Mouse (Mus musculus) hindbrain, embryonic 12.5 days (tissue): Measurements from ENCODE around the gene Ankrd27. TPM values are rescaled to one million over a fixed set of nuclear protein-coding genes. Genes with fewer than 3 reads are reported as not detected.
A peak's percentile ranks its signal among the peaks of the same experiment; 100 is the strongest.

Experiments used
- ATAC-seq: fragments of 200-750 bp; cut with Nextera tagmentation; 2 replicates; pipeline ENCODE4 v1.8.0; 2017; ENCODE audit warnings: moderate TSS enrichment; ENCODE audit not compliant: low FRiP score
- H3K27ac ChIP-seq: fragments of 300-500 bp; sonication (generic); 2 replicates; pipeline ENCODE4 v1.5.1; 2016; ENCODE audit warnings: mild to moderate bottlenecking
- H3K27me3 ChIP-seq: fragments of 300-500 bp; sonication (generic); 2 replicates; pipeline ENCODE4 v1.6.1; 2016; ENCODE audit warnings: mild to moderate bottlenecking
- H3K36me3 ChIP-seq: fragments of 300-500 bp; sonication (generic); 2 replicates; pipeline ENCODE4 v1.6.1; 2016; ENCODE audit warnings: mild to moderate bottlenecking
- H3K4me1 ChIP-seq: fragments of 300-500 bp; sonication (generic); 2 replicates; pipeline ENCODE4 v1.6.1; 2016
- H3K4me2 ChIP-seq: fragments of 300-500 bp; sonication (generic); replicated peaks from 2 replicates; pipeline ENCODE4 v1.6.1; 2016; ENCODE audit warnings: mild to moderate bottlenecking
- H3K4me3 ChIP-seq: fragments of 300-500 bp; sonication (generic); 2 replicates; pipeline ENCODE4 v1.5.1; 2016; ENCODE audit warnings: mild to moderate bottlenecking
- H3K9ac ChIP-seq: fragments of 300-500 bp; sonication (generic); 2 replicates; pipeline ENCODE4 v1.6.1; 2016; ENCODE audit warnings: mild to moderate bottlenecking, moderate library complexity
- H3K9me3 ChIP-seq: fragments of 300-500 bp; sonication (generic); replicated peaks from 2 replicates; pipeline ENCODE4 v1.6.1; 2016; ENCODE audit warnings: mild to moderate bottlenecking
- WGBS: fragments of 180-500 bp; shearing (Covaris S2); methylation state at CpG from one replicate; pipeline ENCODE4 v1.1.7; 2016; 5-methylcytosine and 5-hydroxymethylcytosine counted together
- polyA plus RNA-seq: library from polyadenylated mRNA; unstranded; fragments of >200 nt; fragmentation: Nextera tagmentation; extraction: Ambion mirVana; gene quantifications from 2 replicates; pipeline ENCODE4 v1.2.1, GENCODE M21; 2016

Gene Ankrd27
- polyA plus RNA-seq, 1 experiment from 2014 or later: 30.3 TPM

DNA sequence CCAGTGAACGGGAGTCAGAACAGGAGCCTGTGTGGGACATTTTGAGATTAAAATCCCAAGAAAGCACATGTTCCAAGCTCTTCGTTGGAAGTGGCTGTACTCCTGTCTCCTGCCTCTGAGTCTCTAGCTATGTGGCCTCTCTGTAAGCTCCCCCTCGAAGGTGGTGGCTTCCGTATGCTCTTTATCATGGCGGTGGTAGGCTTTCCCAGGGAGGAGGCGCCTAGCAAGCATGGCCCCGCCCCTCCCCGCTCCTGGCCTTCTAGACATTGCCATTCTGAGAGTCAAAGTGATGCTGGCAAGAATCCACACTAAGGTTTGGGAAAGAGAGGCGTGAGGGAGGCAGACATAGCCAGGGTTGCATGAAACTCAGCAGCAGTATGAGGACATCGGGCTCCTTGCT is 36.6 kb downstream of the Ankrd27 start:
- no peak for ATAC-seq
- WGBS: 89% methylated on average over 10 of the region's 10 CpGs
- no peaks in the 10 kb centered on the region for H3K27me3 ChIP-seq
- H3K4me1 ChIP-seq: 0 out of 2 replicates have a peak, but pooled peaks cover 4% of the 10 kb centered on the region
- peaks cover 73% of the 10 kb centered on the region for H3K36me3 ChIP-seq
- H3K9me3 ChIP-seq: no peaks in the 10 kb centered on the region
- H3K4me3 ChIP-seq: no peak overlapping the region
- H3K4me2 ChIP-seq: no peak overlapping the region
- H3K9ac ChIP-seq: no peak overlapping the region
- H3K27ac ChIP-seq: no peak overlapping the region

- no peak overlapping the region for H3K27ac ChIP-seq
- H3K36me3 ChIP-seq: peaks cover 77% of the 10 kb centered on the region
- 97% methylated on average over 5 of the region's 5 CpGs for WGBS
Observed at GRCm38 (mm10) chr7:35626038-35626437, 40.0 kb downstream of the Ankrd27 start.

DNA sequence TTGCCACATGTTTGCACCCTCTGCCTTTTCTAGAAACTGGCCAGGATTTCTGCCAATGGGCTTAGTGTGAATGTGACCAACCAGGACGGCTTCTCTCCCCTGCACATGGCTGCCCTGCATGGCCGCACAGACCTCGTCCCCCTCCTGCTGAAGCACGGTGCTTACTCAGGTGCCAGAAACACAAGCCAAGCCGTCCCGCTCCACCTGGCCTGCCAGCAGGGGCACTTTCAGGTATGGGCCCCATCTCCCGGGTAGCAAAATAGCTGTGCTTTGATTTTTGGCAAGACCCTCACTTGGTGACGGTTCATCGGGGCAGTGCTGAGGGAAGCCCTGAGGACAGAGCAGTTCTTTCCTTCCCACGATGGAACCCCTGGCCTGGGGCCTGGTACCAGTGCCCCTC is 41.3 kb downstream of the Ankrd27 start:
- no peak for ATAC-seq
- no peak overlapping the region for H3K4me3 ChIP-seq
- no peak overlapping the region for H3K9ac ChIP-seq
- H3K27me3 ChIP-seq: no peaks in the 10 kb centered on the region
- H3K9me3 ChIP-seq: no peaks in the 10 kb centered on the region
- H3K27ac ChIP-seq: no peak overlapping the region
- peaks cover 74% of the 10 kb centered on the region for H3K36me3 ChIP-seq
- no peak overlapping the region for H3K4me2 ChIP-seq
- 0 out of 2 replicates have a peak, but pooled peaks cover 2% of the 10 kb centered on the region for H3K4me1 ChIP-seq
- WGBS: 89% methylated on average over 10 of the region's 10 CpGs

More at GRCm38 (mm10) chr7:35626038-35626437, 40.0 kb downstream of the Ankrd27 start:
- Histone ChIP-seq H3K9ac (no peak overlapping the region), H3K9me3 (no peaks in the 10 kb centered on the region), H3K27me3 (no peaks in the 10 kb centered on the region), H3K4me2 (no peak overlapping the region), H3K4me3 (no peak overlapping the region), H3K4me1 (0 out of 2 replicates have a peak, but pooled peaks cover 2% of the 10 kb centered on the region)
- no peak for ATAC-seq

DNA sequence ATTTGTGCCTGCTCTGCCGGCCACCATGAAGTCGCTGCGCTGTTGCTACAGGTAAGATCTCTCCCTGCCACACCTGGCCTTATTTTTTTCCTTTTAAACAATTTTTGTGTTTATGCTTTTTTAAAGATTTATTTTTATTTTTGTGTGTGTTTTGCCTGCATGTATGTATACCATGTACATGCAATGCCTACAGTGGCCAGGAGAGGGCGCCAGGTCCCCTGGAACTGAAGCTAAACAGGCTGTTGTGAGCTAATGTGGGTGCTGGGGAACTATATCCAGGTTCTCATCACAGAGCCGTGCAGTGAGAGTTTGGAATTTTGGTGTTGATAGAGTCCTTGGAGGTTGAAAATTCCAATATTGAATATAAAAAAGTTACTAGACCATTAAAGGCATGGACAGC is 42.5 kb downstream of the Ankrd27 start:
- WGBS: 75% methylated on average over 5 of the region's 5 CpGs
- Histone ChIP-seq H3K9me3 (no peaks in the 10 kb centered on the region), H3K27ac (no peak overlapping the region), H3K4me3 (no peak overlapping the region), H3K27me3 (no peaks in the 10 kb centered on the region), H3K9ac (no peak overlapping the region), H3K4me1 (0 out of 2 replicates have a peak, but pooled peaks cover 2% of the 10 kb centered on the region), H3K36me3 (peaks cover 69% of the 10 kb centered on the region), H3K4me2 (no peak overlapping the region)
- no peak for ATAC-seq

DNA sequence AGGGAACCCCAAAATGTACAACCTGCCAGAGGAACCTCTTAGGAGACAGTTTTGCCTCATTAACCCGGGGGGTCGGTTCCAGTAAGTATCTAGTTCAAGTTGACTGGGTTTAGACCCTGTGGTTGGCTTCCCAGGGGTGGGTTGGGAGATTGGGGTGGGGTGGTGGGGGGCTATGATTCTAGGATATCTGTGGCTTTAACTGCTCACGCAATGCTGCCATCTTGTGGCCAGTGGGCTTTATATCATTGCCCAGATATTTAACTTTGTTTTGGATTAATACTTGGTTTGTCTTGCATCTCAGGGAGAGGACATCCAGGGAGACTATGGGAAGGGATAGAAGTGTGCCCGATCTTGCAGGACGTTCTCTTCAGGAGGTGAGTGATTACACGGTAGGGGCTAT is 50.2 kb downstream of the Ankrd27 start:
- no peak overlapping the region for H3K27ac ChIP-seq
- WGBS: 65% methylated on average over 6 of the region's 6 CpGs
- no peak overlapping the region for H3K9ac ChIP-seq
- no peak overlapping the region for H3K4me3 ChIP-seq
- no peaks in the 10 kb centered on the region for H3K4me1 ChIP-seq
- no peak for ATAC-seq
- no peak overlapping the region for H3K4me2 ChIP-seq
- no peaks in the 10 kb centered on the region for H3K9me3 ChIP-seq
- no peaks in the 10 kb centered on the region for H3K27me3 ChIP-seq
- H3K36me3 ChIP-seq: peaks cover 53% of the 10 kb centered on the region

GRCm38 (mm10) chr7:35636874-35637273 is 50.8 kb downstream of the Ankrd27 start:
- no peak overlapping the region for H3K4me2 ChIP-seq
- H3K9ac ChIP-seq: no peak overlapping the region
- H3K27me3 ChIP-seq: no peaks in the 10 kb centered on the region
- no peak overlapping the region for H3K27ac ChIP-seq
- no peaks in the 10 kb centered on the region for H3K4me1 ChIP-seq
- WGBS: 94% methylated on average over 9 of the region's 9 CpGs
- no peaks in the 10 kb centered on the region for H3K9me3 ChIP-seq
- H3K4me3 ChIP-seq: no peak overlapping the region
- no peak for ATAC-seq
- peaks cover 53% of the 10 kb centered on the region for H3K36me3 ChIP-seq

GRCm38 (mm10) chr7:35640072-35640471 is 54.0 kb downstream of the Ankrd27 start:
- H3K4me2 ChIP-seq: no peak overlapping the region
- H3K27me3 ChIP-seq: no peaks in the 10 kb centered on the region
- H3K9me3 ChIP-seq: no peaks in the 10 kb centered on the region
- no peak overlapping the region for H3K9ac ChIP-seq
- no peak overlapping the region for H3K4me3 ChIP-seq
- H3K27ac ChIP-seq: no peak overlapping the region
- no peaks in the 10 kb centered on the region for H3K4me1 ChIP-seq
- peaks cover 67% of the 10 kb centered on the region for H3K36me3 ChIP-seq
- ATAC-seq: no peak
- WGBS: 81% methylated on average over 6 of the region's 6 CpGs

DNA sequence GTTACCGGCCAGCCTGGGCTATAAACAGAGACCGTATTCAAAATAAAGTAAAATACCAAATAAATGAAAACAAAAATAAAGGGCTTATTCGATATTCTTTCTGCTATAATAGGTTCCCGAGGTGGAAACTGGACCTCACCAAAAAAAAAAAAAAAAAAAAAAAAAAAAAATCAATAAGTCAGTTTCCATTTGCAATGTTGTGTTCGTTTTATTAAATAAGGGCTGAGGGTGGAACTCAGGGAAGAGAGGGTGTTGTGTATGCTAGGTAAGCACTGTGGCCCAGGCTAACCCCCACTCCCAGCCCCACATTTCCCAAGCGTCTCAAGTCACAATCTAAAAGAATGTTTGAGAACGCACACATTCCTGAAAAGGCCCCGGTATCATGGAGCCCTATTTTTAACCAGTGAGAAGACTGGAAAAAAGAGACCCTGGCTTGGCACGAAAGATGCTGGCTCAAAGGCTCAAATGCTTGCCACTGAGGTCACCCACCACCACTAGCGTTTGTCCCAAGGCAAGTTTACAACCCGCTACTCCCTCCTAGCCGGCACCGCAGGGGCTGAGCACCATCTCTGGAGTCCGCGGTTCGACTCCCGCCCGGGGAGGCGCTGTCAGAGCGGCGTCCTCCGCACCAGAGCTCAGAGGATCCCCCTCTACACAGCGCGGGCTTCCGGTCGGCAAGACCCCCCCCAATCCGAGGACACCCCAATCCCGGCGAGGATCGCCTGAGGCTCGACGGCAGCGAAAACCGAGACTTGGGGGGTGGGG is 60.5 kb downstream of the Ankrd27 start:
- Histone ChIP-seq H3K4me1 (0 out of 2 replicates have a peak, but pooled peaks cover 2% of the 10 kb centered on the region), H3K4me2 (peak overlapping the region; percentile 71), H3K4me3 (peak overlapping the region; percentile 96), H3K9ac (peak overlapping the region; percentile 96), H3K27me3 (no peaks in the 10 kb centered on the region), H3K27ac (peak overlapping the region; percentile 81), H3K9me3 (no peaks in the 10 kb centered on the region), H3K36me3 (peaks cover 34% of the 10 kb centered on the region)
- ATAC-seq: peak; percentile 52
- WGBS: 12% methylated on average over 34 of the region's 34 CpGs

DNA sequence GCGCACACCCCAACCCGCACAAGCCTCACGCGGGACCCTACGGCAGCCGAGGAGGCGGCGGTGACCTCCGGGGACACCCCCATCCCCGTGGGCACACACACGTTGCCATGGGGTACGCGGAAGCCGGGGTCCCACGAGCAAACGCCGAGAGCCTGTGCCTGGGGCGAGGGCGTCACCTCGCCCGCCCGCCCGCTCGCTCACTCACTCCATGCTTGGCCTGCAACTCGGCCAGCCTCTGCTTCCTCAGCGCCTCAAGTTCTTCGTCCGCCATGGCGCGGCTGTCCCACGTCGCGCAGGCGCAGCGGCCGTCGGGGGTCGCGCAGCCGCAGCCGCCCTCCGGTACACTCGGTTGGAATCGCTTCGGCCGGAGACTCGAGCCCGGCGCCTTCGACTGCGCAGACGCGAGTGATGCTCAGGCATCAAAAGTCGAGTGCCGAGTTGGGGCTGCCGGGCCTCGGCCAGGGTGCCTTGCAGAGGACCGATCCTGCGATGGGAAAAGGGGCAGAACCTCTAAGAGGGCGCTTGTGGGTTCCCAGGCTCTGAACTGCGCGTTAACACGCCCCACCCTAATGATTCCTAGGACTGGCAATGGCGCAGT is 61.2 kb downstream of the Ankrd27 start, which contains the start of gene Pdcd5:
Gene Pdcd5 (minus strand): TSS at position 421 of the 598 bp plus-strand sequence.
- H3K27me3 ChIP-seq: no peaks in the 10 kb centered on the region
- H3K27ac ChIP-seq: peak within 1 kb of the TSS; percentile 81
- H3K4me1 ChIP-seq: 0 out of 2 replicates have a peak, but pooled peaks cover 2% of the 10 kb centered on the region
- peak; percentile 92 for ATAC-seq
- peaks cover 29% of the 10 kb centered on the region for H3K36me3 ChIP-seq
- H3K9me3 ChIP-seq: no peaks in the 10 kb centered on the region
- H3K4me3 ChIP-seq: peak within 1 kb of the TSS; percentile 96
- H3K9ac ChIP-seq: peak within 1 kb of the TSS; percentile 96
- H3K4me2 ChIP-seq: peak within 1 kb of the TSS; percentile 71
- WGBS: under 1% methylated on average over 62 of the region's 64 CpGs

GRCm38 (mm10) chr7:35648239-35649069 is 62.4 kb downstream of the Ankrd27 start:
- Histone ChIP-seq H3K36me3 (peaks cover 16% of the 10 kb centered on the region), H3K9ac (no peak overlapping the region), H3K27ac (no peak overlapping the region), H3K4me2 (no peak overlapping the region), H3K27me3 (no peaks in the 10 kb centered on the region), H3K4me1 (0 out of 2 replicates have a peak, but pooled peaks cover 2% of the 10 kb centered on the region), H3K9me3 (no peaks in the 10 kb centered on the region), H3K4me3 (no peak overlapping the region)
- no peak for ATAC-seq
- 67% methylated on average over 9 of the region's 9 CpGs for WGBS

GRCm38 (mm10) chr7:35649071-35649470 is 63.0 kb downstream of the Ankrd27 start:
- WGBS: 30% methylated on average over 3 of the region's 3 CpGs
- no peak for ATAC-seq
- H3K27ac ChIP-seq: no peak overlapping the region
- H3K4me3 ChIP-seq: no peak overlapping the region
- H3K27me3 ChIP-seq: no peaks in the 10 kb centered on the region
- H3K4me1 ChIP-seq: 0 out of 2 replicates have a peak, but pooled peaks cover 2% of the 10 kb centered on the region
- peaks cover 11% of the 10 kb centered on the region for H3K36me3 ChIP-seq
- H3K4me2 ChIP-seq: no peak overlapping the region
- no peak overlapping the region for H3K9ac ChIP-seq
- no peaks in the 10 kb centered on the region for H3K9me3 ChIP-seq
